In genomic region chr2:180780282-180780681, GRCm38 (mm10) we compare ENCODE assay signal across 38 mouse cellular contexts. TPM values are rescaled to one million over a fixed set of nuclear protein-coding genes. Genes with fewer than 3 reads are reported as not detected.
"Had no signal": no experiment of that assay in that cellular context is flagged by ENCODE, and none has a peak within 500 bp of the region (broad histone marks: within the 10 kb centered on the region; RNA-seq: fewer than 3 reads in every experiment).

No protein-coding gene starts in this region.

- DNase-seq: gastrocnemius, postnatal 14 days; gastrocnemius, postnatal 36 days; heart, adult 11 months; heart, adult 2 months; heart, postnatal 14 days; heart, postnatal 36 days; kidney, adult 11 months; kidney, adult 2 months; kidney, adult 9 months; kidney, postnatal 14 days; kidney, postnatal 36 days; layer of hippocampus, adult 9-11 months; layer of hippocampus, postnatal 36 days; liver had no signal

- ATAC-seq: intestine, embryonic 16.5 days; liver, embryonic 12.5 days had no signal

- H3K36me3 ChIP-seq: heart, embryonic 13.5 days; heart, embryonic 15.5 days; hindbrain, embryonic 13.5 days; hindbrain, embryonic 15.5 days; kidney, embryonic 15.5 days; limb, embryonic 10.5 days; limb, embryonic 12.5 days; liver, embryonic 12.5 days had no signal

- H3K4me2 ChIP-seq: heart, embryonic 11.5 days; heart, embryonic 13.5 days; heart, embryonic 15.5 days; hindbrain, embryonic 13.5 days; hindbrain, embryonic 15.5 days; kidney, embryonic 15.5 days; limb, embryonic 12.5 days; liver, embryonic 12.5 days had no signal

- H3K27ac ChIP-seq: heart, adult 2 months; heart, embryonic 13.5 days; heart, embryonic 15.5 days; hindbrain, embryonic 13.5 days; hindbrain, embryonic 15.5 days; hindbrain, postnatal 0 days; kidney, embryonic 15.5 days; kidney, postnatal 0 days; limb, embryonic 10.5 days; limb, embryonic 12.5 days; liver, embryonic 12.5 days; liver, embryonic 14.5 days had no signal

- H3K9me3 ChIP-seq: heart, embryonic 13.5 days; heart, embryonic 15.5 days; hindbrain, embryonic 13.5 days; hindbrain, embryonic 15.5 days; kidney, embryonic 15.5 days; limb, embryonic 10.5 days; limb, embryonic 12.5 days; liver, embryonic 12.5 days had no signal

- H3K4me3 ChIP-seq: heart, adult 2 months; heart, embryonic 13.5 days; heart, embryonic 15.5 days; hindbrain, embryonic 13.5 days; hindbrain, embryonic 15.5 days; kidney, embryonic 15.5 days; limb, embryonic 10.5 days; limb, embryonic 12.5 days; liver, embryonic 12.5 days had no signal

- H3K9ac ChIP-seq: heart, embryonic 13.5 days; heart, embryonic 15.5 days; hindbrain, embryonic 13.5 days; hindbrain, embryonic 15.5 days; kidney, embryonic 15.5 days; limb, embryonic 12.5 days; liver, embryonic 12.5 days; liver, embryonic 14.5 days had no signal

- H3K4me1 ChIP-seq: liver, embryonic 12.5 days had no signal

RNA-seq across cellular contexts. Expression of gene Bhlhe23, which starts 3.6 kb away (rescaled TPM):
- total RNA-seq: gastrocnemius, adult 18-20 months; gastrocnemius, adult 8-10 months; gastrocnemius, postnatal 14 days; gastrocnemius, postnatal 36 days; heart, adult 2 months; heart, postnatal 14 days; heart, postnatal 36 days; hematopoietic stem cell, adult 5-6 weeks; layer of hippocampus, adult 18-20 months; layer of hippocampus, adult 8-10 months; layer of hippocampus, postnatal 36 days; left cerebral cortex, adult 8-10 months had no signal
- polyA plus RNA-seq: gonadal fat pad, adult 2 months; heart, adult 2 months; heart, embryonic 11.5 days; heart, embryonic 13.5 days; heart, embryonic 15.5 days; heart, postnatal 0 days; intestine, embryonic 14.5 days; intestine, embryonic 16.5 days; kidney, adult 2 months; kidney, embryonic 15.5 days; kidney, postnatal 0 days; large intestine, adult 2 months; limb, embryonic 10.5 days; limb, embryonic 12.5 days; limb, embryonic 14.5 days; liver, embryonic 12.5 days; liver, embryonic 14.5 days had no signal

RNA-seq across cellular contexts. Expression of gene Slc17a9, which starts 55.2 kb away (rescaled TPM):
- total RNA-seq: gastrocnemius, adult 18-20 months had no signal
